Mouse (Mus musculus): Measurements from ENCODE around the gene Hapln1. TPM values are rescaled to one million over a fixed set of nuclear protein-coding genes. Genes with fewer than 3 reads are reported as not detected.
A peak's percentile ranks its signal among the peaks of the same experiment; 100 is the strongest.

The Hapln1 gene
- polyA plus RNA-seq, 1 experiment, result 0.33 TPM

DNA sequence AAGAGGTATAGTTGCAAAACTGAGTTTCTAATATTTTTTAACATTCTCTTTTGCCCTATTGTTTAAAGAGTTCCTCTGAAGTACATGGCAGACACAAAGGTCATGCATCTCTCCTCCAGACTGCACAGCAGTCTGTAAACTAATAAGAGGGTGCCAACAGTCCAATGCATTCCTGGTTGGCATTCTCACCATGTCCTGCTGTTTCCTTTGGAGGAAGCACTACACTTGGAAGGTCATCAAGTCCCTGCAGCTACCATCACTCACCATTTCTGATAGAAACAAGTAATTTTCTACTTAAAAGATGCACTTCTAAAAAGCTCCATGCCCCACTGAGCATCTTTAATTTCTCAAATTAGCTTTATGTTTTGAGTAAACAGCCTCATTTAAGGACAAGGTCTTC, 57.8 kb downstream of the Hapln1 start:
- Histone ChIP-seq H3K4me1 (ENCODE audit: control insufficient read depth, insufficient read depth, low read length) (no peaks in the 10 kb centered on the region), H3K36me3 (ENCODE audit: control insufficient read depth, insufficient read depth, low read length) (no peaks in the 10 kb centered on the region), H3K27me3 (replicated peaks; ENCODE audit: control insufficient read depth, insufficient read depth, low read length) (no peaks in the 10 kb centered on the region), H3K4me3 (ENCODE audit: insufficient read depth, low read depth, low read length) (no peak overlapping the region), H3K27ac (ENCODE audit: insufficient read depth, low read depth, low read length) (no peak overlapping the region)
- TF ChIP-seq CTCF (conservative IDR thresholded peaks at IDR 0.05; ENCODE audit: insufficient read depth, insufficient read length, low read depth, low read length) (no peak), POLR2A (IDR thresholded peaks at IDR 0.05; ENCODE audit: low read depth, low read length) (no peak)
- no peak for DNase-seq

GRCm38 (mm10) chr13:89600466-89600865, 60.9 kb downstream of the Hapln1 start:
- Histone ChIP-seq H3K27ac (ENCODE audit: insufficient read depth, low read depth, low read length) (no peak overlapping the region), H3K4me1 (ENCODE audit: control insufficient read depth, insufficient read depth, low read length) (no peaks in the 10 kb centered on the region), H3K36me3 (ENCODE audit: control insufficient read depth, insufficient read depth, low read length) (no peaks in the 10 kb centered on the region), H3K27me3 (replicated peaks; ENCODE audit: control insufficient read depth, insufficient read depth, low read length) (no peaks in the 10 kb centered on the region), H3K4me3 (ENCODE audit: insufficient read depth, low read depth, low read length) (no peak overlapping the region)
- 37% methylated on average over 7 of the region's 7 CpGs for WGBS
- DNase-seq, result peak; percentile 11
- TF ChIP-seq CTCF (conservative IDR thresholded peaks at IDR 0.05; ENCODE audit: insufficient read depth, insufficient read length, low read depth, low read length) (no peak), POLR2A (IDR thresholded peaks at IDR 0.05; ENCODE audit: low read depth, low read length) (no peak)

- Histone ChIP-seq H3K27me3 (replicated peaks; ENCODE audit: control insufficient read depth, insufficient read depth, low read length) (no peaks in the 10 kb centered on the region), H3K4me3 (ENCODE audit: insufficient read depth, low read depth, low read length) (no peak overlapping the region), H3K4me1 (ENCODE audit: control insufficient read depth, insufficient read depth, low read length) (no peaks in the 10 kb centered on the region), H3K36me3 (ENCODE audit: control insufficient read depth, insufficient read depth, low read length) (no peaks in the 10 kb centered on the region), H3K27ac (ENCODE audit: insufficient read depth, low read depth, low read length) (no peak overlapping the region)
- TF ChIP-seq CTCF (conservative IDR thresholded peaks at IDR 0.05; ENCODE audit: insufficient read depth, insufficient read length, low read depth, low read length) (no peak), POLR2A (IDR thresholded peaks at IDR 0.05; ENCODE audit: low read depth, low read length) (no peak)
- 85% methylated on average over 3 of the region's 3 CpGs for WGBS
- no peak for DNase-seq
These were observed 63.7 kb downstream of the Hapln1 start for GRCm38 (mm10) chr13:89603336-89603735.

- no peaks in the 10 kb centered on the region for H3K27me3 ChIP-seq (replicated peaks; ENCODE audit: control insufficient read depth, insufficient read depth, low read length)
- H3K36me3 ChIP-seq (ENCODE audit: control insufficient read depth, insufficient read depth, low read length), result no peaks in the 10 kb centered on the region
- no peak overlapping the region for H3K27ac ChIP-seq (ENCODE audit: insufficient read depth, low read depth, low read length)
- TF ChIP-seq CTCF (conservative IDR thresholded peaks at IDR 0.05; ENCODE audit: insufficient read depth, insufficient read length, low read depth, low read length) (no peak), POLR2A (IDR thresholded peaks at IDR 0.05; ENCODE audit: low read depth, low read length) (no peak)
- no peaks in the 10 kb centered on the region for H3K4me1 ChIP-seq (ENCODE audit: control insufficient read depth, insufficient read depth, low read length)
- no peak overlapping the region for H3K4me3 ChIP-seq (ENCODE audit: insufficient read depth, low read depth, low read length)
- 75% methylated on average over 3 of the region's 3 CpGs for WGBS
- no peak for DNase-seq
These were observed 67.8 kb downstream of the Hapln1 start for GRCm38 (mm10) chr13:89607399-89607798.

DNA sequence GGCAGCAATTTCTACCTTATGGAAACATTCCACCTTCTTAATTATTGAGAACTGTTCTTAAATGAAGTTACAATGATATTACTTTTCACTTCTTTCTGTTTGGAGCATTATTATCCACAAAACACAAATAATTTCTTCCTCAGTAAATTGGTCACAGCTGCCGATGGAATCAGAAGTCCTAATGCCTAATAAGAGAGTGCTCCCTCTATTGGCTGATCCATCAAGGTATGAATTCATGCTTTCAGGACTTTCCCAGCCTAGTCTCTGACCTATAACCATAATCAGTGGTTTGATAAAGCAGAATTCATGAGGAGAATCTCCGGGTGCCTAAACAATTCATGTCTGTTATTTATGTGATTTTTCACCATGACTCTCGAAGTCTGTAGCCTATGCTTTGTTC, 79.5 kb downstream of the Hapln1 start:
- no peaks in the 10 kb centered on the region for H3K4me1 ChIP-seq (ENCODE audit: control insufficient read depth, insufficient read depth, low read length)
- no peak for DNase-seq
- H3K4me3 ChIP-seq (ENCODE audit: insufficient read depth, low read depth, low read length), result no peak overlapping the region
- WGBS, result 82% methylated on average over 3 of the region's 3 CpGs
- no peak overlapping the region for H3K27ac ChIP-seq (ENCODE audit: insufficient read depth, low read depth, low read length)
- H3K27me3 ChIP-seq (replicated peaks; ENCODE audit: control insufficient read depth, insufficient read depth, low read length), result no peaks in the 10 kb centered on the region
- H3K36me3 ChIP-seq (ENCODE audit: control insufficient read depth, insufficient read depth, low read length), result no peaks in the 10 kb centered on the region
- TF ChIP-seq CTCF (conservative IDR thresholded peaks at IDR 0.05; ENCODE audit: insufficient read depth, insufficient read length, low read depth, low read length), result no peak
- no peak for TF ChIP-seq POLR2A (IDR thresholded peaks at IDR 0.05; ENCODE audit: low read depth, low read length)

DNA sequence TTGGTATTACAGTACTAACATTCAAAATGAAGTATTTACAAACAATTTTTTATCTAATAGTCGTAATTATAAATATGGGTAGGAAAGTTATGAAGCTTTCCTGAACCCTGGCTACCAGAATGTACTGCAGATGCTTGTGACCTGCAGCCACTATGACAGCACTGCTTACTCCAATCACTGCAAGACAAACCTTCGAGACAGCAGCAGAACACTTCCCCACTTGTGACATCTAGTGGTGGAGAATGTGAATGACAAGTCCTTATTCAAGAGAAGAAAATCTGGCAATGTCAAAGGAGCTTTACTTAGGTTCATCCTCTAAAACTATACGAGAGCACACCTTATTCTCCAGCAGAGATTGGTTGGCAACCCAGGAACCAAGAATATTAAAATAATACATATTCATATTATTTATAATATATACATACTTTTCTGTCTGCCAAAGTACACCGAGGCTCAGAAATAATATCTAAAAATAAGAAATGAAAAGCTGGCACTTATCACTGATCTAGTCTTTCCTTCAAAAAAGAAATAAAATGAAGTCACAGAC, 94.6 kb downstream of the Hapln1 start:
- Histone ChIP-seq H3K4me1 (ENCODE audit: control insufficient read depth, insufficient read depth, low read length) (no peaks in the 10 kb centered on the region), H3K36me3 (ENCODE audit: control insufficient read depth, insufficient read depth, low read length) (no peaks in the 10 kb centered on the region), H3K4me3 (ENCODE audit: insufficient read depth, low read depth, low read length) (no peak overlapping the region), H3K27me3 (replicated peaks; ENCODE audit: control insufficient read depth, insufficient read depth, low read length) (no peaks in the 10 kb centered on the region), H3K27ac (ENCODE audit: insufficient read depth, low read depth, low read length) (no peak overlapping the region)
- TF ChIP-seq CTCF (conservative IDR thresholded peaks at IDR 0.05; ENCODE audit: insufficient read depth, insufficient read length, low read depth, low read length) (peak; percentile 61), POLR2A (IDR thresholded peaks at IDR 0.05; ENCODE audit: low read depth, low read length) (no peak)
- peak; percentile 63 for DNase-seq
- WGBS, result 27% methylated on average over 4 of the region's 4 CpGs

DNA sequence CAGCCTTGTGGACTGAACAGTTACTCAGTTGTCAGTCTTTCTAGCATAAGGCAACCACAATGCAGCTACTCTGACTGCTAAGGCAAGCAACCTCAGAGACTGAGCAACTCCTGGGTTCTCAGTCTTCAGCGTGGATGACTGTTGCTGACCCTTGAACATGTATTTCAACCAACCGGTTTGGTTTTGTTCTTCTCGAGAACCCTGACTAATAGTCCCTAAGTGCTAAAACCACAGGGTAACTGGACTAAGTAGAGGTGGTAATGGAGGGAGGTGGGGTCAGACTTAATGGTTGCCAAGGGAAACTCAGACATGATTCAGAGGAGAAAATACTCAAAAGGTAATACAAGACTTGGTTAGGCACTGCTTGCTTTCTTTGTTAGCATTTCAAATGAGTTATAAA, 97.4 kb downstream of the Hapln1 start:
- Histone ChIP-seq H3K27me3 (replicated peaks; ENCODE audit: control insufficient read depth, insufficient read depth, low read length) (no peaks in the 10 kb centered on the region), H3K27ac (ENCODE audit: insufficient read depth, low read depth, low read length) (no peak overlapping the region), H3K36me3 (ENCODE audit: control insufficient read depth, insufficient read depth, low read length) (no peaks in the 10 kb centered on the region), H3K4me1 (ENCODE audit: control insufficient read depth, insufficient read depth, low read length) (no peaks in the 10 kb centered on the region), H3K4me3 (ENCODE audit: insufficient read depth, low read depth, low read length) (no peak overlapping the region)
- 60% methylated on average over 3 of the region's 3 CpGs for WGBS
- no peak for TF ChIP-seq POLR2A (IDR thresholded peaks at IDR 0.05; ENCODE audit: low read depth, low read length)
- no peak for DNase-seq

- H3K4me1 ChIP-seq (ENCODE audit: control insufficient read depth, insufficient read depth, low read length), result no peaks in the 10 kb centered on the region
- TF ChIP-seq CTCF (conservative IDR thresholded peaks at IDR 0.05; ENCODE audit: insufficient read depth, insufficient read length, low read depth, low read length) (no peak), POLR2A (IDR thresholded peaks at IDR 0.05; ENCODE audit: low read depth, low read length) (no peak)
- no peaks in the 10 kb centered on the region for H3K27me3 ChIP-seq (replicated peaks; ENCODE audit: control insufficient read depth, insufficient read depth, low read length)
- no peak overlapping the region for H3K4me3 ChIP-seq (ENCODE audit: insufficient read depth, low read depth, low read length)
- H3K36me3 ChIP-seq (ENCODE audit: control insufficient read depth, insufficient read depth, low read length), result no peaks in the 10 kb centered on the region
- no peak overlapping the region for H3K27ac ChIP-seq (ENCODE audit: insufficient read depth, low read depth, low read length)
- 29% methylated on average over 2 of the region's 2 CpGs for WGBS
- DNase-seq, result no peak
These were observed 106.0 kb downstream of the Hapln1 start for GRCm38 (mm10) chr13:89645589-89645988.
